Mouse (Mus musculus) frontal cortex, postnatal 36 days (tissue): ENCODE measurements at regions not wholly inside any gene's neighbourhood (a gene's known extent, or its start where the extent isn't known, plus 50 kb on each side); places are given as distances from the start of the nearest gene placed in this dataset.

Experiments used
- DNase-seq, 2 experiments: peaks; one replicate each; pipeline ENCODE4 v3.0.0; 2022; ENCODE audit warnings: low spot score in 2 of 2

GRCm38 (mm10) chr8:25463532-25463931 is 639.4 kb upstream of the Adam5 start:
- peak; percentile 26 to 28 for DNase-seq

GRCm38 (mm10) chr8:25462492-25462891 is 638.3 kb upstream of the Adam5 start:
- DNase-seq = no peak

- DNase-seq = no peak
These were observed 631.5 kb upstream of the Adam5 start for GRCm38 (mm10) chr8:25455644-25456043.

- no peak for DNase-seq
These were observed 630.8 kb upstream of the Adam5 start for GRCm38 (mm10) chr8:25454972-25455371.

GRCm38 (mm10) chr8:25453826-25454225 is 629.7 kb upstream of the Adam5 start:
- DNase-seq = no peak

GRCm38 (mm10) chr8:25450544-25450943 is 626.4 kb upstream of the Adam5 start:
- DNase-seq = no peak

- no peak for DNase-seq
These were observed 625.4 kb upstream of the Adam5 start for GRCm38 (mm10) chr8:25449590-25449989.

- DNase-seq = no peak
These were observed 623.7 kb upstream of the Adam5 start for GRCm38 (mm10) chr8:25447900-25448299.

- DNase-seq = no peak
These were observed 621.8 kb upstream of the Adam5 start for GRCm38 (mm10) chr8:25445968-25446367.

GRCm38 (mm10) chr8:25445054-25445453 is 620.9 kb upstream of the Adam5 start:
- DNase-seq = no peak

- DNase-seq = no peak
These were observed 619.4 kb upstream of the Adam5 start for GRCm38 (mm10) chr8:25443552-25443951.

- no peak for DNase-seq
These were observed 616.9 kb upstream of the Adam5 start for GRCm38 (mm10) chr8:25441057-25441441.

GRCm38 (mm10) chr8:25440391-25441056 is 616.4 kb upstream of the Adam5 start:
- peak; percentile 26 to 31 for DNase-seq

- no peak for DNase-seq
These were observed 615.8 kb upstream of the Adam5 start for GRCm38 (mm10) chr8:25439971-25440370.

- DNase-seq = peak in 1 of 2 experiments; percentile 9
These were observed 614.0 kb upstream of the Adam5 start for GRCm38 (mm10) chr8:25438021-25438620.

GRCm38 (mm10) chr8:25437178-25437577 is 613.0 kb upstream of the Adam5 start:
- DNase-seq = no peak

GRCm38 (mm10) chr8:25430552-25430951 is 606.4 kb upstream of the Adam5 start:
- DNase-seq = no peak

GRCm38 (mm10) chr8:25429846-25430482 is 605.8 kb upstream of the Adam5 start:
- no peak for DNase-seq

- no peak for DNase-seq
These were observed 604.6 kb upstream of the Adam5 start for GRCm38 (mm10) chr8:25428761-25429160.

GRCm38 (mm10) chr8:25426207-25426606 is 602.0 kb upstream of the Adam5 start:
- DNase-seq = no peak

- DNase-seq = no peak
These were observed 597.3 kb upstream of the Adam5 start for GRCm38 (mm10) chr8:25421478-25421877.

- no peak for DNase-seq
These were observed 586.4 kb upstream of the Adam5 start for GRCm38 (mm10) chr8:25410536-25410935.

GRCm38 (mm10) chr8:25407862-25408261 is 583.7 kb upstream of the Adam5 start:
- DNase-seq = no peak
